Mouse (Mus musculus) kidney, postnatal 36 days (tissue): Measurements from ENCODE around the gene Fv1.
"Not testable (repeated sequence)": the region's sequence is repeated elsewhere in the genome, so short reads cannot be mapped to it uniquely, and the experiment has no call there.

Experiments
- DNase-seq, 2 experiments: peaks; one replicate each; pipeline ENCODE4 v3.0.0; 2021 to 2022; ENCODE audit warnings: mixed read lengths in 2 of 2

The Fv1 gene

GRCm38 (mm10) chr4:147868450-147869031 is at the start of gene Fv1, which contains the start of gene Miip:
Gene Fv1, plus strand, starts transcription at chr4:147868979.
Gene Miip, minus strand, starts transcription at chr4:147868816.
- peak; percentile 96 to 99 for DNase-seq

- DNase-seq, result not testable (repeated sequence)
These were observed 49.1 kb upstream of the Fv1 start for GRCm38 (mm10) chr4:147819659-147820058.

- DNase-seq, result not testable (repeated sequence)
These were observed 47.4 kb upstream of the Fv1 start for GRCm38 (mm10) chr4:147821414-147821813.

DNA sequence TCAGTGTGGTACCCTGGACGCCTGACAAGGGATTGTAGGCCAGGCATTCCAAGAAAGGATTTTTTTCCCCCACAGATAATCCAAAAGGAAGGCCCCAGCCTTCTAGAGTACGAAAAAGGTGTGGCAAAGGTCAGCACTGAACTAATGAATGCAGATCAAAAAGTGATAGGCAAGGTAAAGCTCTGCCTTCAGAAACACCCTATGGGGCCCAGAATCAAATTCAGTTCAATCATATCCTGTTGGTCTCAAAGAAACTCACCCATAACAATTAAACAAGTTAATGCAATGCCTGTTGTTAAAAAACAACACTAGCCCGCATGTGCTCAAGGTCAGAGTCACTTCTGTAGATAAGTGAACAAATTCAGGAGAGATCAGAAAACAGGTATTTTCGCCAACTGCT is 44.4 kb upstream of the Fv1 start:
- no peak for DNase-seq

- DNase-seq, result peak in 1 of 2 experiments; percentile 18
These were observed 29.5 kb upstream of the Fv1 start for GRCm38 (mm10) chr4:147839282-147839681.

- DNase-seq, result no peak
These were observed 25.9 kb upstream of the Fv1 start for GRCm38 (mm10) chr4:147842871-147843270.

GRCm38 (mm10) chr4:147847614-147848583 is 20.9 kb upstream of the Fv1 start, which contains the start of gene Zfp933:
Gene Zfp933, minus strand, starts transcription at chr4:147848366.
- peak; percentile 75 to 91 for DNase-seq

DNA sequence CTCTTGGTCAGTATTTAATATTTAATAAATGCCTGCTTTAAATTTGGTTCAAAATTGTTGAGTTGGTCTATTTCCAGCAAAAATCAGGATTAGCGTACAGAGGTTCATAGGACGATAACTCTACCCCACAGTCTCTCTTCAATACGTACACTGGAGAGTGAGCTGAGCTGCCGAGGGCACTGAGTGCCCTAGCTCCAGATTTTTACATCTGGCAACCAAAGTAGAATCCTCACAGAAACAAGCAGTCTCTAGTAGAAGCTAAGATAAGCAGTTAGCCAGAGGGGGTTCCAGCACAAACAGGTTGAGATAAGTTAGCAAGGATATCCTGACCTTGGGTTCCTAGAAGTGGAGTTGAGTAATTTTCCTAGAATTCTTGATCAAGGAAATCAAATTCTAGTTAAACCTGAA is 20.2 kb upstream of the Fv1 start:
- no peak for DNase-seq

- DNase-seq, result no peak
These were observed 18.0 kb upstream of the Fv1 start for GRCm38 (mm10) chr4:147850776-147851175.

GRCm38 (mm10) chr4:147862051-147862450 is 6.7 kb upstream of the Fv1 start:
- no peak for DNase-seq

GRCm38 (mm10) chr4:147865651-147866050 is 3.1 kb upstream of the Fv1 start:
- no peak for DNase-seq

GRCm38 (mm10) chr4:147866056-147866455 is 2.7 kb upstream of the Fv1 start:
- DNase-seq, result no peak

- not testable (repeated sequence) for DNase-seq
These were observed 2.0 kb upstream of the Fv1 start for GRCm38 (mm10) chr4:147866793-147867192.

- DNase-seq, result peak in 1 of 2 experiments; percentile 20
These were observed 973 bp upstream of the Fv1 start for GRCm38 (mm10) chr4:147867563-147868449.

DNA sequence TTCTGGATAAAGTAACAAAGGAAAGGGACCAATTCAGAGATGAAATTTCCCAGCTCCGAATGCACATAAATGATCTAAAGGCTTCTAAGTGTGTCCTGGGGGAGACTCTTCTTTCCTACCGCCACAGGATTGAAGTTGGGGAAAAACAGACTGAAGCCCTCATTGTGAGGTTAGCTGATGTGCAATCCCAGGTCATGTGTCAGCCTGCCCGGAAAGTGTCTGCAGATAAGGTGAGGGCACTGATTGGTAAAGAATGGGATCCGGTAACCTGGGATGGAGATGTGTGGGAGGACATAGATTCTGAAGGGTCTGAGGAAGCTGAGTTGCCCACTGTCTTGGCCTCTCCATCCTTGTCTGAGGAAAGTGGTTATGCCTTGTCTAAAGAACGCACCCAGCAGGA is 459 bp downstream of the Fv1 start:
- no peak for DNase-seq

DNA sequence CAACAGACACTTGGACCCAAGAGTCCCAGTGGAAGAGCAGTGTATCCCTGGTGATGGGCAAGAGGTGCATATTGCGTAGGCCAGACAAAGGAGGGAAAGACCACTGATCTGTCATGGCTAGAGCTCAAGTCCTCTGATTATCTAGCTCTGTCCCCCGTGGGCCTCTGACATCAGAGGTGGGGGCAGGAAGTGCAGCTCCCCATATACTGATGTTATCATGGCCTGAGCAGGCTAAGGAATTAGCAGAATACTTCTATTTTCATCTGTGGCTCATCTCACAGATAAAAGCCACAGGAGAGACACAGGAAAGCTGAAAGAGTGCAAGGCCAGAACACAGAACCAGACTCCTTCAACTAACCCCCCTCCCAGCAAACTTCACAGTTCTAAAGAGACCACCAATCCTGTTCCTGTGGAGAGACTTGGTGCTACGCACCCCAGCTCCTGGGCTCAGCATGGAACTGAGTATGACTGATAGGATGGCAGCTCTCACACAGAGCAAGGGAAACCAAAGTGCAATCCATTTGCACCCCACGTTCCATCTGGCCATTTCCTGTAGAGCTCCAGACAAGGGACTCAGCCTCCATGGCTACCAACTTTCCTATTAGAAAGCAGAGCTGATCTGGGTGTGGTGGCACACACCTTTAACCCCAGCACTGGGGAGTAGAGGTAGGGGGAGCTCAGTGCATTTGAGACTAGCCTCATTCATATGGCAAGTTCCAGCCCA is 7.2 kb downstream of the Fv1 start:
- no peak for DNase-seq

- no peak for DNase-seq
These were observed 9.8 kb downstream of the Fv1 start for GRCm38 (mm10) chr4:147878537-147878936.

DNA sequence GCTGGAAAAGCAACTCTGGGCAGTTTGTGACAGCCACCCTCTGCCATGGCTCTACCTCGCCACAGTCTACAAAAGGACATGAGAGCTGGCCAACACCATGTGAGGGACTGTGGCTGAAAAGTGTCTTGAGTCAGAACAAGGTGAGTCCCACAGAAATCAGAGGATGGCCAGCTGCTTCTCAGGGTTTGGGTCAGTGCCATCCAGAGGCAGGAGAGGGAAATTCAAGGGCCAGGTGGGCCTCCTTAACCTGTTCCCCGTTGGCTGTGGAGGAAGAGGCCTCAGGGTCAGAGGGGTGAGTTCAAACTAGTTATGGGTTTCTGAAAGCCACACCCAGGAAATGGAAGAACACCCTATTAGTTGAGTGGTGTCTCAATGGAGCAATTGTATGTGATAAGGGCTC is 10.7 kb downstream of the Fv1 start:
- DNase-seq, result no peak

- no peak for DNase-seq
These were observed 11.1 kb downstream of the Fv1 start for GRCm38 (mm10) chr4:147879865-147880264.

- no peak for DNase-seq
These were observed 13.0 kb downstream of the Fv1 start for GRCm38 (mm10) chr4:147881792-147882191.

DNA sequence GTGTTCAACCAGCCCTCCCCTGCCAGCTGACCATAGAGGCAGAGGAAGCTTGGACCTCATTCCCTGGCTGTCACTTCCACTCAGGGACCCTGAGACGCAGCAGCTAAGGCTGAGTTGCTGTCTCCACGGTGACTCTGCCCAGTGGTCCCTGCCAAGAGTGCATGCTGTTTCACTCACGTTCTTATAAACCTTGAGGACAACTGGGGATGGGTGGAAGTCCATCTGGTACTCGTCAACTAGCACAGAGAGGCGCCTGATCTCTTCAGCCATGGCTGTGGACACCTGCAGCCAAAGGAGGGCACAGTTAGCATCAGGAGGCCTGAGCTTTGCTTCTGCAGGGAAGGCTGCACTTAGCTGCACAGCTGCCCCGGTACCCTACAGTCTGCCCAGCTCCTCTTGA is 14.3 kb downstream of the Fv1 start:
- DNase-seq, result no peak

- no peak for DNase-seq
These were observed 15.4 kb downstream of the Fv1 start for GRCm38 (mm10) chr4:147884138-147884537.
